Mouse (Mus musculus) layer of hippocampus, adult 9-11 months (tissue): ENCODE results near the gene Sell.
"Not testable (repeated sequence)": the region's sequence is repeated elsewhere in the genome, so short reads cannot be mapped to it uniquely, and the experiment has no call there.

ENCODE experiments used
- DNase-seq: peaks from one replicate; pipeline ENCODE4 v3.0.0; 2022

Gene Sell

GRCm38 (mm10) chr1:164061925-164062324 is at the start of gene Sell:
Gene Sell, plus strand, starts transcription at chr1:164061982.
- DNase-seq = no peak

- DNase-seq = no peak
Measured at GRCm38 (mm10) chr1:164014616-164015015, 47.2 kb upstream of the Sell start.

- DNase-seq = no peak
Measured at GRCm38 (mm10) chr1:164018221-164018896, 43.4 kb upstream of the Sell start.

GRCm38 (mm10) chr1:164019789-164020188 is 42.0 kb upstream of the Sell start:
- no peak for DNase-seq

DNA sequence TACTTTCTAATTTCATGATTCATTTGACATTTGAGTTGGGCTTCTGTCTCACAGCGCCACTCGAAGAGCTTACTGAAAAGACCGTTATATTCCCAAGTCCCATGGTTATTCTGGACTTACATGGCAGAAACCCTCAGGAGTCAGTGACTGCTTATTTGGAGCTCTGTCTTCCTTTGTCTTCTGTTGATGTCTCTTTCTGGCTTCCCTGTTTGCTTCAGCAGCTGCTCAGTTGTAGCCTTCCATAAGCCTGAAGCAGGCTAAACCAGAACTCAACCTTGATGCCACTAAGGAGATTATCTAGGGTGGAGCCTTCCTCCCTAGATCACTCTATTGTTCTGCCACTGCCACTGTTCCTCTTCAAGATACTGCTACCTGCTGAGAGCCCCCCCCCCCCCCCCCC is 41.0 kb upstream of the Sell start:
- DNase-seq = not testable (repeated sequence)

DNA sequence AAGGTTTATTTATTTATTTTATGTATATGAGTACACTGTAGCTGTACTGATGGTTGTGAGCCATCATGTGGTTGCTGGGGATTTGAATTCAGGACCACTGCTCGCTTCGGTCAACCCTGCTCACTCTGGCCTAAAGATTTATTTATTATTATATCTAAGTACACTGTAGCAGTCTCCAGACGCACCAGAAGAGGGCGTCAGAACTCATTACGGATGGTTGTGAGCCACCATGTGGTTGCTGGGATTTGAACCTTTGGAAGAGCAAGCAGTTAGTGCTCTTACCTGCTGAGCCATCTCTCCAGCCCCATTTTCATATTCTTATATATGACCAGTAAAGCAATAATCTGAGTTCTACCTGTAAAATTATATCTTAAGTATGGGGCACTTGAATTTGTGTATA is 39.7 kb upstream of the Sell start:
- DNase-seq = not testable (repeated sequence)

GRCm38 (mm10) chr1:164025685-164026084 is 36.1 kb upstream of the Sell start:
- no peak for DNase-seq

DNA sequence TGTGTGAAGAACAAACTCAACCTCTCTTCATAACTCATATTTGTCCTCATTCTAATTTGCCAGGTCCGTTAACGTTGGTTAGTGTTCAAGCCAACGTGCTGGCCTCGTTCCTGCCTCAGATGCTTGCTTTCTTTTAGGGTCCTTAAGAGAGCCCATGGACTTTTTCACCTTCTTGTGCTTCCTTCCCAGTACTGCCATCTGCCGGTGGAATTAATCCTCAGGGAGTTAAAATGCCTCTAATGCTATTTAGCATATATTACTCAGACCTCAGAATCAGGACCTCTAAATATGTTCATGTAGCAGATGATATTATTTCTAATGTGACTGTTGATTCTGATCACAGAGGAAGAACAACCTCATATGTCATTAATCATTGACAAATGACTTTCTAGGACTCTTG is 34.4 kb upstream of the Sell start:
- DNase-seq = no peak

DNA sequence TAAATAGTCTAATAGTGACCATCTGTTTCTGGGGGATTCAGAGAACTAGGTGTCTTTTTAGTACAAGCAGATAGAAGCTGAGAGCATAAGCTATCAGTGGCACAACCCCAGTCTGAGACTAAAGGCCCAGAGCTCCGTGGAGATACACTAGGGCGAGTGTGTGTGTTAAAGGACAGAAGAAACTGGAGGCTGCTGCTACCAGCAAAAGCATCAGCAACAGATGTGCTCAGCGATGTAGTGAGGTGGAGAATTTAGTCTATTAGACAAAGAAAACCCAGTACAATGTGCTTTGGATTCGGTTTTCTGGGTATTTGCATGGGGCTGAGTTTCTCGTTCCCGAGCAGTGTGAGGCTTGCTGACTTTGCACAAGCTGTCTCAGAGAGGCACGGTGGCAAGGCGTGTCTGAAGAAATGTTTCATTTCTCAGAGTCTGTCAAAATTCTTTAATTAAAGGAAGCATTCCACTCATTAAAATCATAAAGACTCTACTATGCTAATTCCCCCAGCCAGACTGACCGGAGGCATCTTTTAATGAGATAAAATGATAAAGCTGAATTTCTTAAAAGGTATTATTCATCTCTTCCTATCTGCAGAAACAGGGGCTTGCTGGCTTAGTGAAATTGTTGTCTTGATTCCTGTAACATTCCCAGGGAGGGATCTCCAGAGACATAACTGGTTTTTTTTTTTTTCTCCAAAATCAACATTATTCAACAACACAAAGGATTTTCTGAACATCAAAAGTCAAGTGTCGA is 21.2 kb upstream of the Sell start:
- no peak for DNase-seq

- DNase-seq = no peak
Measured at GRCm38 (mm10) chr1:164043549-164043948, 18.2 kb upstream of the Sell start.

- DNase-seq = no peak
Measured at GRCm38 (mm10) chr1:164047934-164048333, 13.8 kb upstream of the Sell start, which contains the start of gene Sele. Gene Sele, plus strand, starts transcription at chr1:164048234.

- no peak for DNase-seq
Measured at GRCm38 (mm10) chr1:164053561-164053960, 8.2 kb upstream of the Sell start.

DNA sequence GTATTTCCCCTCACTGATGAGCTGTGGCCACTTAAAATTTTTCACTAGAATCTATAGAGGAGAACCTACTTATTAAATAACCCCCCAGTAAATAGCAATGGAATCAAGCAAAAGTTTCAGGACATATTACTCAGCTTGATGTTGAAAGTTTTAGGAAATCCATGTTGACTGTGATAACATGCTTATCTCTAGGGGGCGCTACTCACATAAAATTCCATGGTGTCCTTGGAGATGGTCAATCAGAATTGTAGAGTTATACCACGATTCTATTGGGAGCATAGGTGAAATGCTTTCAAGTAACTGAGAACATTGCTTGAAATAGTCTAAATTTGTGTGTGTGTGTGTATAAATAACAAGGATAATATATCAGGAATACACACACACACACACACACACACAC is 7.0 kb upstream of the Sell start:
- no peak for DNase-seq

DNA sequence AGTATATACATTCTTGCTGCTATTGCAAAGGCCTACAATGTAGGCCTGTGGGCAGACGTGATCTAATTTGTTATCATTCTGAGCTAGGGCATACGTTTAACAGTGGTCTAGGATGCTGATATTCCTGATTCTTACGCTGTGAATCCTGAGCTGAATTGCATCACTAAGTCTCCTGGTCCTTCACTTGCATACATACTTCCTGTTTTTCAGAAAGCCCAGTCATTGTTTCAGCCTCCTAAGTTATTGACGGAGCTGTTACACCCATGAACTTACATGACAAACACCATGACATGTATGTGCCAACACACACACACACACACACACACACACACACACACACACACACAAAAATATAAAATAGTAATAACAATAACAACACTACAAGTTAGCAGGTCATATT is 1.7 kb upstream of the Sell start:
- DNase-seq = no peak

- DNase-seq = no peak
Measured at GRCm38 (mm10) chr1:164061278-164061677, 504 bp upstream of the Sell start.

- DNase-seq = no peak
Measured at GRCm38 (mm10) chr1:164062856-164063255, 1.1 kb downstream of the Sell start.

- no peak for DNase-seq
Measured at GRCm38 (mm10) chr1:164063745-164064144, 2.0 kb downstream of the Sell start.

DNA sequence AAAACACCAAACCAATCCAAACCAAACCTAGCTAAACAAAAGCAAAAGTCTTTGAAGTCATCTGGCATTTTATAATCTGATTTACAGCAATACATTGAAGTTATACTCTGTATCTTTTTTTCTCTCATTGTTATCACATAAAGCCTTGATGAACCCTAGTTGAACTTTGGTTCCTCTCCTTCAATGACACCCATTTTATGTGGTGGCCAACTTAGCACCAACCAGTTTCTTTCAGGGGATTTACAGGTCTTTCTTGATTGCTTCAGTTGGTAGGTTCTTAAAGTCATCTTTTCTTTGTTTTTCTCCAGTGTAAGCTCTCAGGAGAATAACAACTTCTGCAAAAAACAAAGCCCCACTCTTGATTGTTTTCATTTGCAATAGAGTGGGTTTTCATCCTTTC is 7.5 kb downstream of the Sell start:
- DNase-seq = no peak

DNA sequence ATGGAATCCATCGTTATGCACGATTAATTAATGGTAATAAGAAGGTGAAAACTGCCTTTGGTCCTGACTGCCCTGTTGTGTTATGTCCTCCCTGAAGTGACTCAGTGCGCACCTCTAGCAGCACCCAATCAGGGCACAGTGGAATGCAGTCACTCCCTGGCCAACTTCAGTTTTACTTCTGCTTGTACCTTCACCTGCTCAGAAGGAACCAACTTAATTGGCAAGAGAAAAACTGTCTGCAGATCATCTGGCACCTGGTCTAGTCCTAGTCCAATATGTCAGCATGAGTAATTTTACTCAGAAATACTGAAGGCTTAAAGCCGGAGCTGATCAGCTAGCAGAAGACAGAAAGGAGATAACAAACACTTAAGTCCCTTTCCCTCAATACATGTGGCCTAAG is 8.7 kb downstream of the Sell start:
- DNase-seq = no peak

DNA sequence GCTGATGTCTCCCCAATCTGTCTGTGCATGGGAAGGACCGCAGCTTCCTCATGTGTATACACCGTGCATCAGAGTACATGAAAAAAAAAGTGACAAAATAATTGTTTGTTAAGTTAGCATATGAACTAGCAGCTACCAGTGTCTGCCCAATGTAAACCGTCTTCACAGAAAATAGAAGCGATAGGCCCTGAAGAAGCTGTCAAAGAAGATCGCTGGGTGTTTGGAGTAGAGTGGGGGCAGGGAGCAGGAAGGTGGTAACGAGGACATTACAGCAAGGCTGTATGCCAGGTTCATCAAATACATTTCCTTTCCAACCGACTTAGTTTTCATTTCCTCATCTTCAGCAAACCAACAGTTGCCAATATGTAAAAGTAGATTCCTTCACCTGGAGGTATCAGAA is 9.3 kb downstream of the Sell start:
- DNase-seq = no peak

DNA sequence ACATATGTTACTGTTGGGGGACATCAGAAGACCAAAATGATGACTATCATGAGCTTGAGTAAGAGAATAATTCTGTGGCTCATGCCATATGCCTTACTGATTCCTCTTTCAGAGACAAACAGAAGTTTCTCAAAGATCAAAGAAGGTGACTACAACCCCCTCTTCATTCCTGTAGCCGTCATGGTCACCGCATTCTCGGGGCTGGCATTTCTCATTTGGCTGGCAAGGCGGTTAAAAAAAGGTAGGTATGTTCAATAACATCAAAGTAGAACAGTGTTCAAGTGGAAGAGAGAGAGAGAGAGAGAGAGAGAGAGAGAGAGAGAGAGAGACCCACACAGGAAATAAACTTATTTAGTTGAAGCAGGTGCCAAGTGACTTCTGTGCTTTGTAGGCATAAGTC is 10.2 kb downstream of the Sell start:
- no peak for DNase-seq

- no peak for DNase-seq
Measured at GRCm38 (mm10) chr1:164073091-164073490, 11.3 kb downstream of the Sell start.

GRCm38 (mm10) chr1:164073803-164074202 is 12.0 kb downstream of the Sell start:
- DNase-seq = no peak

DNA sequence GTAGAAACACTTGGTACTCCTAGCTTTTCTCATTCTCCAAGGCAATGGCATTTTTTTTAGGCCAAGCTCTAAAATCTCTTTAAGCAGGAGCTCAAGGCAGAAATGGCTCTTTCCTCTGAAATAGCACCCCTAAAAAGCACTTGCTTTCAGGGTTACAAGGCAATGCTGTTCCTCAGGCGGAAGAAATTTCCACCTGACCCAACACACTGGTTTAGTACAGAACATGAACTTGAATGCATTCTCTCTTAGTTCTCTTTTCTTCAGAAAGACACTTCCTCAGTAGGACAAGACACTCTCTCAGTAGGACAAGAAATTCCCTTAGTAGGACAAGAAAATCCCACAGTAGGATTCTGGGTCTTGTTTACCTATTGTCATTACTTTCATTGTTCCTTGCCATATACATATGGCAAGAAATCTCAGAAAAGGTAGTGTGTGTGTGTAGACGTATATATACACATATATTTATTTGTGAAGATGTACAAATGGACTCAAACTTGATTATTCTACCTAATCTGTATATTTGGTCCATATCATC is 12.9 kb downstream of the Sell start:
- no peak for DNase-seq
